Comparison of ENCODE assay signal across 7 mouse cellular contexts in the genomic region with DNA sequence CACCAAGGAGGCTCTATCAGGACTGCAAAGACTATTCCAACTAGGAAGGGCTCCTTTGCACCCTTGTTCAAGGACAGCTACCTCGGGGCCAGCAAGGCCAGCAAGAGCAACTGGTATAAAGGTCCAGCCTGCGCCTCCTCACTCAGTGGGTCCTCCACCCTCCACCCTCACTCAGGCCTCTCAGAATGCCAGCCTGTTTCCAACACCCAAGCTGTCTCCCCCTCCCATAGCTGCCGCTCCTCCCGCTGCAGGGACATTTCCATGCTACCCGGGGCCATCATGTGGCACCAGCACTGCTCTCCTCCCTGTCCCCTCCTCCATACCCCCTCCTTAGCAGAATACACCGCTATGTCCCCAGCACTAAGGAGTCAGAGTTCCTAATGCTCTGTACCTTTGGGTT. TPM values are rescaled to one million over a fixed set of nuclear protein-coding genes. Genes with fewer than 3 reads are reported as not detected.
DNase-seq lines count a peak whose midpoint lies in the region; ATAC-seq and TF ChIP-seq lines count a peak whose summit lies in the region.

No protein-coding gene starts in this region.

- no peak overlapping the region for H3K27ac ChIP-seq in kidney, embryonic 14.5 days (ENCODE audit: low read depth, low read length)
- no peak overlapping the region for H3K27ac ChIP-seq in embryonic facial prominence, embryonic 12.5 days
- peak overlapping the region; percentile 74 for H3K27ac ChIP-seq in forebrain, postnatal 0 days (ENCODE audit: low read depth, low read length)
- H3K27ac ChIP-seq in midbrain, embryonic 14.5 days (replicated peaks; ENCODE audit: low read depth, low read length) = peak overlapping the region; percentile 61
- H3K27ac ChIP-seq in liver, embryonic 11.5 days (ENCODE audit: low read depth, low read length) = no peak overlapping the region

- DNase-seq in kidney, postnatal 14 days = no peak
- peak; percentile 52 for DNase-seq in forebrain, postnatal 0 days
- peak; percentile 32 for DNase-seq in midbrain, embryonic 14.5 days
- no peak for DNase-seq in liver, embryonic 11.5 days (ENCODE audit: low spot score)
- DNase-seq in gastrocnemius, postnatal 4 days (ENCODE audit: low spot score in 2 of 2) = no peak

- peak overlapping the region; percentile 48; the same call in 1 of the 2 replicates for H3K4me2 ChIP-seq in kidney, embryonic 14.5 days (replicated peaks; ENCODE audit: low read depth, low read length)
- peak overlapping the region; percentile 58 for H3K4me2 ChIP-seq in embryonic facial prominence, embryonic 12.5 days (replicated peaks)
- peak overlapping the region; percentile 78 for H3K4me2 ChIP-seq in forebrain, postnatal 0 days (ENCODE audit: low read depth)
- H3K4me2 ChIP-seq in midbrain, embryonic 14.5 days (ENCODE audit: low read length) = peak overlapping the region; percentile 76
- H3K4me2 ChIP-seq in liver, embryonic 11.5 days = no peak overlapping the region; the same call in 1 of the 2 replicates

- peaks cover 32% of the 10 kb centered on the region for H3K27me3 ChIP-seq in kidney, embryonic 14.5 days (ENCODE audit: control insufficient read depth, insufficient read depth, low read length)
- H3K27me3 ChIP-seq in embryonic facial prominence, embryonic 12.5 days = peaks cover 77% of the 10 kb centered on the region
- H3K27me3 ChIP-seq in forebrain, postnatal 0 days (ENCODE audit: insufficient read depth, low read length) = no peaks in the 10 kb centered on the region
- H3K27me3 ChIP-seq in midbrain, embryonic 14.5 days (ENCODE audit: control insufficient read depth, insufficient read depth, low read length) = no peaks in the 10 kb centered on the region
- peaks cover 69% of the 10 kb centered on the region for H3K27me3 ChIP-seq in liver, embryonic 11.5 days (replicated peaks; ENCODE audit: control insufficient read depth, insufficient read depth, low read length)

- ATAC-seq in kidney, embryonic 14.5 days (ENCODE audit: low FRiP score, low TSS enrichment) = no peak
- ATAC-seq in embryonic facial prominence, embryonic 12.5 days (ENCODE audit: insufficient number of reproducible peaks, insufficient read depth, low FRiP score, low TSS enrichment) = no peak
- peak; percentile 34 for ATAC-seq in forebrain, postnatal 0 days
- ATAC-seq in midbrain, embryonic 14.5 days (ENCODE audit: low FRiP score, low TSS enrichment) = peak; percentile 32; the same call in 1 of the 2 replicates
- ATAC-seq in liver, embryonic 11.5 days (replicated peaks; ENCODE audit: low FRiP score) = no peak

- H3K36me3 ChIP-seq in kidney, embryonic 14.5 days (ENCODE audit: control insufficient read depth, insufficient read depth, low read length) = no peaks in the 10 kb centered on the region
- H3K36me3 ChIP-seq in embryonic facial prominence, embryonic 12.5 days = no peaks in the 10 kb centered on the region
- no peaks in the 10 kb centered on the region for H3K36me3 ChIP-seq in forebrain, postnatal 0 days (ENCODE audit: insufficient read depth)
- no peaks in the 10 kb centered on the region for H3K36me3 ChIP-seq in midbrain, embryonic 14.5 days (ENCODE audit: control insufficient read depth, insufficient read depth, low read length)
- no peaks in the 10 kb centered on the region for H3K36me3 ChIP-seq in liver, embryonic 11.5 days (ENCODE audit: control insufficient read depth, insufficient read depth, low read length)

- no peak overlapping the region for H3K9ac ChIP-seq in kidney, embryonic 14.5 days (ENCODE audit: low read depth, low read length)
- H3K9ac ChIP-seq in embryonic facial prominence, embryonic 12.5 days = no peak overlapping the region
- H3K9ac ChIP-seq in forebrain, postnatal 0 days = peak overlapping the region; percentile 74
- peak overlapping the region; percentile 63 for H3K9ac ChIP-seq in midbrain, embryonic 14.5 days (replicated peaks; ENCODE audit: low read length)
- H3K9ac ChIP-seq in liver, embryonic 11.5 days (ENCODE audit: low read depth, low read length) = no peak overlapping the region

- H3K9me3 ChIP-seq in kidney, embryonic 14.5 days (ENCODE audit: control insufficient read depth, low read length) = no peaks in the 10 kb centered on the region
- H3K9me3 ChIP-seq in embryonic facial prominence, embryonic 12.5 days = no peaks in the 10 kb centered on the region
- H3K9me3 ChIP-seq in forebrain, postnatal 0 days (ENCODE audit: low read length) = no peaks in the 10 kb centered on the region
- no peaks in the 10 kb centered on the region for H3K9me3 ChIP-seq in midbrain, embryonic 14.5 days (ENCODE audit: control insufficient read depth, low read length)
- no peaks in the 10 kb centered on the region for H3K9me3 ChIP-seq in liver, embryonic 11.5 days (ENCODE audit: control insufficient read depth, low read length)

- peak overlapping the region; percentile 30; the same call in 1 of the 2 replicates for H3K4me3 ChIP-seq in kidney, embryonic 14.5 days (ENCODE audit: low read length)
- H3K4me3 ChIP-seq in embryonic facial prominence, embryonic 12.5 days = peak overlapping the region; percentile 34
- peak overlapping the region; percentile 62 for H3K4me3 ChIP-seq in forebrain, postnatal 0 days (ENCODE audit: low read depth, low read length)
- peak overlapping the region; percentile 52 for H3K4me3 ChIP-seq in midbrain, embryonic 14.5 days (replicated peaks; ENCODE audit: low read depth, low read length)
- no peak overlapping the region for H3K4me3 ChIP-seq in liver, embryonic 11.5 days (ENCODE audit: low read depth, low read length)

- H3K4me1 ChIP-seq in kidney, embryonic 14.5 days (ENCODE audit: control insufficient read depth, insufficient read depth, low read length) = peaks cover 14% of the 10 kb centered on the region; the same call in 1 of the 2 replicates
- H3K4me1 ChIP-seq in embryonic facial prominence, embryonic 12.5 days = peaks cover 20% of the 10 kb centered on the region; the same call in 1 of the 2 replicates
- H3K4me1 ChIP-seq in forebrain, postnatal 0 days (ENCODE audit: insufficient read depth) = peaks cover 34% of the 10 kb centered on the region
- H3K4me1 ChIP-seq in midbrain, embryonic 14.5 days (ENCODE audit: control insufficient read depth, insufficient read depth, low read length) = peaks cover 23% of the 10 kb centered on the region
- no peaks in the 10 kb centered on the region for H3K4me1 ChIP-seq in liver, embryonic 11.5 days (replicated peaks; ENCODE audit: control insufficient read depth, insufficient read depth, low read length)

- TF ChIP-seq CTCF in forebrain, postnatal 0 days (IDR thresholded peaks at IDR 0.05; ENCODE audit: low read depth) = no peak

- 12% methylated on average over 6 of the region's 6 CpGs for WGBS in kidney, embryonic 14.5 days
- 10% methylated on average over 6 of the region's 6 CpGs for WGBS in embryonic facial prominence, embryonic 12.5 days
- WGBS in forebrain, postnatal 0 days = 13% methylated on average over 6 of the region's 6 CpGs
- WGBS in midbrain, embryonic 14.5 days = 16% methylated on average over 6 of the region's 6 CpGs
- WGBS in liver, embryonic 11.5 days = 19% methylated on average over 6 of the region's 6 CpGs

RNA-seq across cellular contexts. Expression of a gene that starts 0.6 kb away (rescaled TPM):
- 0.13 TPM in 1 of 2 replicates, not detected in the other for polyA plus RNA-seq in kidney, embryonic 14.5 days (2014; fragmentation: Nextera tagmentation; extraction: Ambion mirVana)
- polyA plus RNA-seq in embryonic facial prominence, embryonic 12.5 days (2016; fragmentation: Nextera tagmentation; extraction: Ambion mirVana) = 0.04 and 0.13 TPM in 2 replicates
- 12.8 and 17.8 TPM in 2 replicates for total RNA-seq in forebrain, postnatal 0 days (2014; rRNA removed)
- polyA plus RNA-seq in forebrain, postnatal 0 days (2015; fragmentation: Nextera tagmentation; extraction: Ambion mirVana) = 8.8 and 12.7 TPM in 2 replicates
- 6.5 and 10.5 TPM in 2 replicates for polyA plus RNA-seq in midbrain, embryonic 14.5 days (2014; fragmentation: Nextera tagmentation; extraction: Ambion mirVana)
- polyA plus RNA-seq in liver, embryonic 11.5 days (2014; fragmentation: Nextera tagmentation; extraction: Ambion mirVana) = not detected in 2 replicates
- under 1 TPM; 0.59 to 0.98 TPM for total RNA-seq in gastrocnemius, postnatal 4 days (2021)

Comparison
In these comparisons a context has a peak if more than half of its experiments do, and no peak if none do; other contexts are left out.
1. ATAC-seq: peak in forebrain, postnatal 0 days (single experiment) and midbrain, embryonic 14.5 days (single experiment); none in kidney, embryonic 14.5 days (single experiment), embryonic facial prominence, embryonic 12.5 days (single experiment) and liver, embryonic 11.5 days (single experiment).
2. H3K27ac ChIP-seq: peak in forebrain, postnatal 0 days (single experiment) and midbrain, embryonic 14.5 days (single experiment); none in kidney, embryonic 14.5 days (single experiment), embryonic facial prominence, embryonic 12.5 days (single experiment) and liver, embryonic 11.5 days (single experiment).
3. H3K9ac ChIP-seq: peak in forebrain, postnatal 0 days (single experiment) and midbrain, embryonic 14.5 days (single experiment); none in kidney, embryonic 14.5 days (single experiment), embryonic facial prominence, embryonic 12.5 days (single experiment) and liver, embryonic 11.5 days (single experiment).
4. DNase-seq: peak in forebrain, postnatal 0 days (single experiment) and midbrain, embryonic 14.5 days (single experiment); none in kidney, postnatal 14 days (single experiment), liver, embryonic 11.5 days (single experiment) and gastrocnemius, postnatal 4 days (0 of 2).